Mouse (Mus musculus) bone marrow, adult 2 months (tissue): Measurements from ENCODE around the gene Tmbim4. TPM values are rescaled to one million over a fixed set of nuclear protein-coding genes. Genes with fewer than 3 reads are reported as not detected.

ENCODE experiments used
- H3K27ac ChIP-seq: fragments of 200-500 bp; 2 replicates; pipeline ENCODE4 v1.5.1; 2012; ENCODE audit warnings: low read depth, mild to moderate bottlenecking, control low read depth, inconsistent platforms, low read length; ENCODE audit not compliant: control insufficient read depth, poor library complexity, insufficient read depth
- H3K4me1 ChIP-seq: fragments of 200-500 bp; 2 replicates; pipeline ENCODE4 v1.6.1; 2011; ENCODE audit warnings: low read length; ENCODE audit not compliant: control insufficient read depth, insufficient read depth
- H3K4me3 ChIP-seq: fragments of 200-500 bp; replicated peaks from 2 replicates; pipeline ENCODE3; 2011; ENCODE audit warnings: mild to moderate bottlenecking, low read depth, low read length, control low read depth; ENCODE audit not compliant: control insufficient read depth
- CTCF ChIP-seq: fragments of 200-500 bp; IDR thresholded peaks from 2 replicates; pipeline ENCODE4 v1.5.1; 2011; ENCODE audit warnings: low read length, control low read depth; ENCODE audit not compliant: control insufficient read depth, insufficient read depth
- POLR2A ChIP-seq: fragments of 200-500 bp; IDR thresholded peaks from 2 replicates; pipeline ENCODE4 v1.6.1; 2011; ENCODE audit warnings: low read depth, mild to moderate bottlenecking, control low read depth, low read length, borderline replicate concordance; ENCODE audit not compliant: control insufficient read depth
- WGBS: fragments of 180-500 bp; shearing (Covaris S2); methylation state at CpG from one replicate; pipeline ENCODE4 v1.1.7; 2018; 5-methylcytosine and 5-hydroxymethylcytosine counted together
- polyA plus RNA-seq: library from polyadenylated mRNA; stranded (reverse); fragments of >200 nt; gene quantifications from 2 replicates; pipeline ENCODE4 v1.2.4, GENCODE M21; 2011; ENCODE audit warnings: low replicate concordance; ENCODE audit not compliant: missing spikeins, insufficient read depth, insufficient read length

The Tmbim4 gene
- polyA plus RNA-seq: 64.9 and 68.2 TPM in 2 replicates

DNA sequence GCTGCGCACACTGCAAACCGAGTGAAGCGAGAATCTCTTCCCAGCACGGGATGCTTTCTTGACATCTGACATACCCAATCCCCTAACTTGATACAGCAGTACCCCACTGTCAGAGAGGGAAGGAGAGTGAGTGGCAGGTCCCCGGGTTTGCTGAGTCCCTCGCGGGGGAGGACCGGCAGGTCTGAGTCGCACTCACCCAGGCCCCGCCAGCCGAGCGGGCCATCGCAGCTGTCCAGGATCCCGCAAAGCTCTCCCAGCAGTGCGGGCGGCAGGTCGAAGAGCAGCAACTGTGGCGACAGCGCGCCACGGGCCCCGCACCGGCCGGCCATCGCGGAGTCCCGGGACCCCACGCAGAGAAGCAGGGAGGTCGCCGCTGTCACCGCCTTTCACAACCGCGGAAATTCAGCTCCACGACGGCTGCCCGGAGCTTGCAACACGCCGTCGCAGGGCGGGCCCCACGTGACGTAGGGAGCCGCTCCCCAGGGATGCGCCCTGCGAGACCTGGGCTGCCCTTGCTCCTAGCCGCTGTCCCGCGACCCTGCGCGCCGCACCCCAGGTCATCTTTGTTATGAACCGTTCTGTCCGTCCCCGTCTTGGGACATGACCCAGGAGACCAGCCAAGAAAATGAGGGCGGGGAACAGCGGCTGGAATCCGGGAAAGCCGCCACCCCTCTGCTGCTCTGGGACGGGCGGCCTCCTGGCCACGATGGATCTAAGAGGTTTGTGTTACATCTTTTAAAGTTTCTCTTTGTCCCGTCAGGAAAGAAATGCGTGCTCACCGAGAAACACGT, at the start of gene Tmbim4:
Gene Tmbim4, plus strand, starts transcription at position 460 of the 791 bp plus-strand sequence.
- under 1% methylated on average over 65 of the region's 65 CpGs for WGBS
- Histone ChIP-seq H3K4me1 (peaks cover 5% of the 10 kb centered on the region; the same call in 1 of the 2 replicates), H3K27ac (peak within 1 kb of the TSS; percentile 78), H3K4me3 (peak within 1 kb of the TSS; percentile 75)
- TF ChIP-seq POLR2A (peak; percentile 78; the same call in 1 of the 2 replicates), CTCF (no peak)

DNA sequence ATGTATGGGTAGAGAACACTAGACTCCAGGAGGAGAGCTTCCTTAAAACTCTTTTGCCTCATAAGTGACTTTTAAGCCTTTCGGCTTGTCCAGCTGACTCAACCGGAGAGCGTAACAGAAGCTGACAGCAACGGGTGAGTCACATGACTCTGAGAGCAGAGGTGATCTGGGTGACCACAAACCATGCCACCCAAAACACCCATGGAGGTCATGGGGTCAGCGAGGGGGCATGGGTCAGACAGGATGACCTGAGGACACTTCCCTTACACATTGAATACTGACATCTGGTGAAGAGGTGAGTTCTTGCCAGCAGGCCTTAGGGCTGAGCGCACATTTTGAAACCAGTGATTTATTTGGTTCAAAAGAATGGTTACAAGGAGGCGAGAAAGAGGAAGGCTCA, 49.7 kb upstream of the Tmbim4 start:
- TF ChIP-seq POLR2A (no peak), CTCF (no peak)

DNA sequence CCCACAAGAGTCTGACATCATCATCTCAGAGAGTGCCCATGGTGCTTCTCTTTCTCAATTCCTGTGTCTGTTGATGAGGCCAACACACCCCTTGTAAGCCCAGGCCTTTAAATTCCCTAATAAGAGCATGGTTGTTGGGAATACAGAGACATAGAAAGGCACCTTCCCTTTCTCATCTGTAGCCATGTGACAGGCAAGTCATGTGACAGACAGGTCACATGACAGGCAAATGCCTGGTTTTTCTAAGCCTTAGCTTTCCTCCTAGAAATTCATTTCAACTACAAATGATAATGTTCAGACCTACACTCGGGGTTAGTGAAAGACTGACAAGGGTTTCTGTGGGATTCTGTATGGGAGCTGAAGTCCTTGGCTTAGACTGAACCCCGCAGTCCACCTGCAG, 47.5 kb upstream of the Tmbim4 start:
- Histone ChIP-seq H3K4me1 (no peaks in the 10 kb centered on the region), H3K27ac (no peak overlapping the region), H3K4me3 (no peak overlapping the region)
- TF ChIP-seq POLR2A: no peak
- no peak for TF ChIP-seq CTCF
- 81% methylated on average over 2 of the region's 2 CpGs for WGBS

More for the DNA sequence above, 49.7 kb upstream of the Tmbim4 start:
- no peaks in the 10 kb centered on the region for H3K4me1 ChIP-seq
- H3K4me3 ChIP-seq: no peak overlapping the region
- 85% methylated on average over 7 of the region's 7 CpGs for WGBS
- H3K27ac ChIP-seq: no peak overlapping the region

DNA sequence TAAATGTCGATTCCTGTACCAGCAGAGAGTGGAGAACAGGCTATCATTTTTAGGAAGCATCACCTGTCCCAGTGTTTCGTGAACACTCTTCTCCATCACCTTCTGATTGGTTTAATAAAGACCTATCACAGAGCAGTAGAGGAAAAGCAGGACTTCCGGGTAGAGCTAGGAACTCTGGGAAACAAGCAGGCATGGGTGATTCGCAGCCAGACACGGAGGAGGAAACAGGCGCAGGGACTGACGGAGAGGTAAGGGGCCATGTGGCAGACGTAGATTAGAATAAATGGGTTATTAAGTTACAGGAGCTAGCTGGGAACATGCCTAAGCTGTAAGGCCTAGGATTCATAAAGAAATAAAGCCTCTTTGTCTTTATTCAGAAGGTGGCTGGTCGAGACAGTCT, 40.9 kb upstream of the Tmbim4 start:
- TF ChIP-seq POLR2A (no peak), CTCF (no peak)

DNA sequence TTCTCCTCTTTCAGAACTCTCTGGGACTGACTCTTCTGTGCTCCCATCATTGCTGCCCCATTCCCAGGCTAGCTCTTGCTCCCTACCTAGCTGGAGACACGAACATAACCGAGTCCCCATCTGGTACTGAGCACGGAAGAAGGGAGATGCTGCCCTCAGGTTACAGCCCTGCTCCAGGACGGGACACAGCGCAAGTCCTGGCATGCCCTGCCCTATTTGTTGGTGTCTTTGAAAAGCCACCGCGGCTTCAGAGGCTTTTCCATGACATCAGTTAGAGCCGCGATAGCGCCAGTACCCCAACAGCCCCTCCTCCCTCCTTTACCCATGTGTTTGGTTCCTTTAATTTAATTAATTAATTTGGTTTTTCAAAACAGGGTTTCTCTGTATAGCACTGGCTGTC, 38.5 kb upstream of the Tmbim4 start:
- H3K4me1 ChIP-seq: peaks cover 2% of the 10 kb centered on the region; the same call in 1 of the 2 replicates
- no peak overlapping the region for H3K27ac ChIP-seq
- TF ChIP-seq CTCF (no peak), POLR2A (no peak)
- 89% methylated on average over 10 of the region's 10 CpGs for WGBS
- H3K4me3 ChIP-seq: no peak overlapping the region

More for the DNA sequence above, 40.9 kb upstream of the Tmbim4 start:
- WGBS: 86% methylated on average over 9 of the region's 9 CpGs
- peaks cover 2% of the 10 kb centered on the region; the same call in 1 of the 2 replicates for H3K4me1 ChIP-seq
- H3K27ac ChIP-seq: no peak overlapping the region
- no peak overlapping the region for H3K4me3 ChIP-seq

DNA sequence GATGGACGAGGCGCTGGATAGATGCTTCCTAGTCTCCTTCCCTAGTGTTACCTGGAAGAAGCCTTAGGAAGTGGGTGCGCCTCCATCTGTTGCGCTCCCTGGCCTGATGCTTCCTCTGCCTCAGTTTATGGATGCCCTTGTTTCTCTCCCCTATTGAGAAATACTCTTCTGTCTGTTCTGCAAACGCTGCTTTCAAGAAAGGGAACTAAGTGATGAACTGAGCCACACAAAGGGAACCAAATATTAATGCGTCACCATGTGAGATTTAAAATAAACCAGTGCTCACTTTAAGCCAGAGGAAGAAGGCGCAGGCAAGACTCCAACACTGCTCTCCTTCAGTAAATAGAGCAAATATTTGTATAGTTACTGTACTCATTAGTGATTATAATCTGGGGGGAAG, 37.9 kb upstream of the Tmbim4 start:
- H3K27ac ChIP-seq: peak overlapping the region; percentile 67
- TF ChIP-seq CTCF (no peak), POLR2A (no peak)
- H3K4me1 ChIP-seq: peaks cover 2% of the 10 kb centered on the region; the same call in 1 of the 2 replicates
- 45% methylated on average over 7 of the region's 7 CpGs for WGBS
- no peak overlapping the region for H3K4me3 ChIP-seq

DNA sequence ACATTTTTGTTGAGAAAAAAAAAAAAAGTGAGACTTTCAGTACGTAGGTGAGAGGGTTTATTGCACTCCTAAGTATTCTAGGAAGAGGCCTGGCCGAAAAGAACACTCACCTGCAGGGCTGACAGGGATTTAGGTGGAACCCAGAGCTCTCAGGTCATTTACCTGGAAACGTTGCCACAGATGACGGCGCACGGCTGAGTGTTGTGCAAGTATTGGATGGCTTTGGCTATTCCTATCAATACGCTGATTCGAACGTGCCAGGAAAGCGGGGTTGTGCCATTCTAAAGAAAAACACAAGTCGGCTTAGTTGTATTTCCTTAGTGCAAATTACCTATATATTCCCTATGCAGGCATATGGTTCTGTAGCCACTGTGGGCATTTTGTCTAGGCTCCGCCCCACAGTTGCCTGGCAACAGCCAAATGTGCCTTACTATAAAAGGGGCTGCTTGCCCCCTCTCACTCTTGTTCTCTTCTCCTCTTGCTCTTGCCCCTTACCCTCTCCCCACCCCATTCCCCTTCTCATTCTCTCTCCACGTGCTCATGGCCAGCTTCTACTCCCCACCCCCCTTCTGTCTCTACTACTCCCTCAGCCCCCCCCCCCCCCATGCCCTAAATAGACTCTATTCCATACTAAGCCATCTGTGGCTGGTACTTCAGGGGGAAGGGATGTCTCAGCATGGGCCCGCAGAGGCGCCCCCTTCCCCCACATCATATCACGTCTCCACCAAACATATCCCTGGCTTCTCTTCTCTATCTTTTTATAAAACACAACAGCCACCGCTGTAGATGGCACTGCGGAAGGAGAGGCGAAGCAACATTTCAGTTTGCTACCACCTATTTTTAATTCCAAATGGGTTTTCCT, 36.2 kb upstream of the Tmbim4 start:
- 90% methylated on average over 19 of the region's 19 CpGs for WGBS
- no peak overlapping the region for H3K27ac ChIP-seq
- H3K4me3 ChIP-seq: no peak overlapping the region
- peaks cover 2% of the 10 kb centered on the region; the same call in 1 of the 2 replicates for H3K4me1 ChIP-seq
- no peak for TF ChIP-seq CTCF
- TF ChIP-seq POLR2A: no peak
